In the genomic region with DNA sequence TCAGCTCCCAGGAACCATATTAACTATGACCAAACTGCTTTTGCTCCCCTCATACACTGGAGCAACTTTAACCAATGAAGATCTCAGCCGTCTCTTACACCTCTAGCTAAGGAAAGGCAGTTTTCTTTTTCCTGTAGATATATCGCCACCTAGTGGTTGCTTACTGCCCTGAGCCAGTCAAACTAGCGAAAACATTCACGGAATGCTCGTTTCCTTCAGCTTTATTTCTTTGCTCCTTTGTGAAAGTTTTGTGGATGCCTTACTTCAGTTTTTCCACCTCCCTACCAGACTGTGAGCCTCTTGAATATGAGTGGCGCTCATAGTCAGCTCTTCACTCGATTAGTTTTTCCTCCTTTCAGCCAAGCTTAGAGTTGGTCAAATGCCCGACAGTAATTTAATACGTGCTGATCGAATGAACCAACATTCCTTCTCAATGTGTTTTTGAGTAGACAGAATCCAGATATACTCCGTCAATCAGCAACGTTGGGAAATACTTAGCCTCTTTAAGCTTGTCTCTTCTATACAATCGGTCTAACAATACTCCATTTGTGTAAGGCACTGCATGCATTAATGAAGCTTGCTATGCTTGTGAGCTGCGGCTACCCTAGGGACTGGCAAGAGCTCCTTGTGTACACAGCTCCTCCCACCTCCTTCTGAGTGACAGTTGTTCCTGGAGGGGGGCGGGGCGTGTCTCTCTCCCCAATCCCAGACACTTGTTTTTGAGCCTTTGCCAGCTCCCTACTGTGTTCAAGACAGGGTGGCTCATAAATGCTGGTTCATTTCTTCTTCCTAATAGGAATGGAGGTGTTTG, we compare ENCODE assay signal across 8 mouse cellular contexts. TPM values are rescaled to one million over a fixed set of nuclear protein-coding genes. Genes with fewer than 3 reads are reported as not detected.
A peak's percentile ranks its signal among the peaks of the same experiment; 100 is the strongest.
DNase-seq lines count a peak whose midpoint lies in the region; ATAC-seq and TF ChIP-seq lines count a peak whose summit lies in the region.

No protein-coding gene starts in this region.

- TF ChIP-seq POLR2A in bone marrow macrophage, adult 2 months (IDR thresholded peaks at IDR 0.05; ENCODE audit: borderline replicate concordance, low read depth, low read length): no peak
- 0 out of 2 replicates have a peak, but pooled peaks have one; percentile 14 for TF ChIP-seq POLR2A in heart, adult 2 months (IDR thresholded peaks at IDR 0.05; ENCODE audit: insufficient read depth, low read depth, low read length)
- no peak for TF ChIP-seq POLR2A in kidney, adult 2 months (IDR thresholded peaks at IDR 0.05; ENCODE audit: low read depth, low read length)

- H3K79me2 ChIP-seq in heart, adult 2 months (replicated peaks; ENCODE audit: control insufficient read depth, insufficient read depth, low read length): no peaks in the 10 kb centered on the region

- peak overlapping the region; percentile 59 for H3K4me2 ChIP-seq in embryonic facial prominence, embryonic 15.5 days (replicated peaks)
- peak overlapping the region; percentile 58 for H3K4me2 ChIP-seq in limb, embryonic 11.5 days (ENCODE audit: low read depth, severe bottlenecking)
- peak overlapping the region; percentile 63 for H3K4me2 ChIP-seq in midbrain, embryonic 13.5 days (replicated peaks)

- H3K9ac ChIP-seq in embryonic facial prominence, embryonic 15.5 days: peak overlapping the region; percentile 28; the same call in 1 of the 2 replicates
- peak overlapping the region; percentile 78 for H3K9ac ChIP-seq in heart, adult 2 months (ENCODE audit: low read depth, low read length)
- H3K9ac ChIP-seq in limb, embryonic 11.5 days (ENCODE audit: low read length): peak overlapping the region; percentile 48; the same call in 1 of the 2 replicates
- peak overlapping the region; percentile 44 for H3K9ac ChIP-seq in midbrain, embryonic 13.5 days (replicated peaks)

- H3K27ac ChIP-seq in bone marrow macrophage, adult 2 months (ENCODE audit: insufficient read depth, low read depth, low read length): no peak overlapping the region
- peak overlapping the region; percentile 89 for H3K27ac ChIP-seq in embryonic facial prominence, embryonic 15.5 days (replicated peaks)
- H3K27ac ChIP-seq in heart, adult 2 months: peak overlapping the region; percentile 38; the same call in 1 of the 2 replicates
- H3K27ac ChIP-seq in kidney, adult 2 months (ENCODE audit: insufficient read depth, low read depth, low read length): peak overlapping the region; percentile 36; the same call in 1 of the 2 replicates
- no peak overlapping the region; the same call in 1 of the 2 replicates for H3K27ac ChIP-seq in limb, embryonic 11.5 days (replicated peaks; ENCODE audit: low read depth, low read length)
- peak overlapping the region; percentile 74 for H3K27ac ChIP-seq in midbrain, embryonic 13.5 days

- H3K4me1 ChIP-seq in bone marrow macrophage, adult 2 months (ENCODE audit: control insufficient read depth, insufficient read depth, low read length): no peaks in the 10 kb centered on the region; the same call in 1 of the 2 replicates
- peaks cover 8% of the 10 kb centered on the region for H3K4me1 ChIP-seq in embryonic facial prominence, embryonic 15.5 days
- no peaks in the 10 kb centered on the region for H3K4me1 ChIP-seq in heart, adult 2 months (ENCODE audit: control insufficient read depth, insufficient read depth, low read length)
- H3K4me1 ChIP-seq in kidney, adult 2 months (ENCODE audit: control insufficient read depth, insufficient read depth, low read length): peaks cover 3% of the 10 kb centered on the region; the same call in 1 of the 2 replicates
- H3K4me1 ChIP-seq in limb, embryonic 11.5 days (ENCODE audit: control insufficient read depth, insufficient read depth, low read length): no peaks in the 10 kb centered on the region
- peaks cover 14% of the 10 kb centered on the region; the same call in 1 of the 2 replicates for H3K4me1 ChIP-seq in midbrain, embryonic 13.5 days (replicated peaks)

- H3K36me3 ChIP-seq in embryonic facial prominence, embryonic 15.5 days: no peaks in the 10 kb centered on the region
- H3K36me3 ChIP-seq in heart, adult 2 months (ENCODE audit: control insufficient read depth, insufficient read depth, low read length): no peaks in the 10 kb centered on the region
- H3K36me3 ChIP-seq in kidney, adult 2 months (ENCODE audit: control insufficient read depth, insufficient read depth, low read length): no peaks in the 10 kb centered on the region
- H3K36me3 ChIP-seq in limb, embryonic 11.5 days (ENCODE audit: control insufficient read depth, insufficient read depth, low read length): no peaks in the 10 kb centered on the region
- no peaks in the 10 kb centered on the region for H3K36me3 ChIP-seq in midbrain, embryonic 13.5 days

- H3K4me3 ChIP-seq in bone marrow macrophage, adult 2 months (ENCODE audit: insufficient read depth, low read length): peak overlapping the region; percentile 52
- H3K4me3 ChIP-seq in embryonic facial prominence, embryonic 15.5 days (replicated peaks): peak overlapping the region; percentile 47
- H3K4me3 ChIP-seq in heart, adult 2 months: peak overlapping the region; percentile 50
- peak overlapping the region; percentile 38 for H3K4me3 ChIP-seq in kidney, adult 2 months (ENCODE audit: insufficient read depth, low read depth, low read length)
- H3K4me3 ChIP-seq in limb, embryonic 11.5 days (ENCODE audit: low read depth, low read length): peak overlapping the region; percentile 37
- H3K4me3 ChIP-seq in midbrain, embryonic 13.5 days (replicated peaks): peak overlapping the region; percentile 46

- WGBS in embryonic facial prominence, embryonic 15.5 days: under 1% methylated on average over 16 of the region's 16 CpGs
- under 1% methylated on average over 16 of the region's 16 CpGs for WGBS in heart, adult 2 months
- under 1% methylated on average over 16 of the region's 16 CpGs for WGBS in kidney, adult 2 months
- WGBS in limb, embryonic 11.5 days: under 1% methylated on average over 16 of the region's 16 CpGs
- under 1% methylated on average over 16 of the region's 16 CpGs for WGBS in midbrain, embryonic 13.5 days

- no peaks in the 10 kb centered on the region for H3K9me3 ChIP-seq in embryonic facial prominence, embryonic 15.5 days (replicated peaks)
- no peaks in the 10 kb centered on the region for H3K9me3 ChIP-seq in limb, embryonic 11.5 days (ENCODE audit: control insufficient read depth, low read length)
- H3K9me3 ChIP-seq in midbrain, embryonic 13.5 days: no peaks in the 10 kb centered on the region

- no peak for TF ChIP-seq CTCF in bone marrow macrophage, adult 2 months (IDR thresholded peaks at IDR 0.05; ENCODE audit: low read depth, low read length)
- TF ChIP-seq CTCF in heart, adult 2 months (IDR thresholded peaks at IDR 0.05): peak; percentile 94
- peak; percentile 39 for TF ChIP-seq CTCF in kidney, adult 2 months (conservative IDR thresholded peaks at IDR 0.05; ENCODE audit: insufficient read depth, insufficient read length, low read depth, low read length)

- no peak for TF ChIP-seq EP300 in heart, adult 2 months (IDR thresholded peaks at IDR 0.05; ENCODE audit: insufficient read depth, low read depth, low read length)

- intact Hi-C loops in heart, adult 2 months (cut with DNase I): loop anchor here (2.0 to 10.0 kb wide), 5 partner anchors 65 to 798 kb away; a partner anchor contains a TSS

- peak; percentile 67 for DNase-seq in CD4-positive helper T cell, adult 2 months (ENCODE audit: low read depth, low spot score)
- peak; percentile 77 to 78 for DNase-seq in heart, adult 2 months
- DNase-seq in kidney, adult 2 months: peak; percentile 87
- peak; percentile 83 for DNase-seq in limb, embryonic 11.5 days (ENCODE audit: low spot score)
- peak; percentile 6 for DNase-seq in spleen, adult 12 weeks (ENCODE audit: low spot score)

- no peaks in the 10 kb centered on the region for H3K27me3 ChIP-seq in embryonic facial prominence, embryonic 15.5 days
- H3K27me3 ChIP-seq in heart, adult 2 months (ENCODE audit: control insufficient read depth, insufficient read depth, low read length): no peaks in the 10 kb centered on the region; the same call in 1 of the 2 replicates
- no peaks in the 10 kb centered on the region for H3K27me3 ChIP-seq in kidney, adult 2 months (replicated peaks; ENCODE audit: control insufficient read depth, insufficient read depth, low read length)
- no peaks in the 10 kb centered on the region for H3K27me3 ChIP-seq in limb, embryonic 11.5 days (ENCODE audit: control insufficient read depth, insufficient read depth, low read length)
- H3K27me3 ChIP-seq in midbrain, embryonic 13.5 days: no peaks in the 10 kb centered on the region

- peak; percentile 88 for ATAC-seq in embryonic facial prominence, embryonic 15.5 days (ENCODE audit: insufficient number of reproducible peaks, low FRiP score, low TSS enrichment, low read depth)
- peak; percentile 91 for ATAC-seq in limb, embryonic 11.5 days (ENCODE audit: insufficient number of reproducible peaks, low FRiP score, low TSS enrichment, low read depth)
- peak; percentile 97 for ATAC-seq in midbrain, embryonic 13.5 days

RNA-seq across cellular contexts. Expression of a gene that starts 36.6 kb away (rescaled TPM):
- not detected in 2 replicates for polyA plus RNA-seq in bone marrow macrophage, adult 2 months (2012; ENCODE audit: insufficient read depth, insufficient read length, missing spikeins)
- polyA plus RNA-seq in embryonic facial prominence, embryonic 15.5 days (2015; fragmentation: Nextera tagmentation; extraction: Ambion mirVana): 0.23 TPM in 1 of 2 replicates, not detected in the other
- not detected for total RNA-seq in heart, adult 2 months (2021)
- polyA plus RNA-seq in heart, adult 2 months (2012; rRNA removed): not detected in 2 replicates
- polyA plus RNA-seq in kidney, adult 2 months (2012; rRNA removed): not detected in 2 replicates
- polyA plus RNA-seq in limb, embryonic 11.5 days (2014; fragmentation: Nextera tagmentation; extraction: Ambion mirVana): not detected in 2 replicates
- 0.55 and 0.66 TPM in 2 replicates for polyA plus RNA-seq in midbrain, embryonic 13.5 days (2015; fragmentation: Nextera tagmentation; extraction: Ambion mirVana)

RNA-seq across cellular contexts. Expression of a gene that starts 53.3 kb away (rescaled TPM):
- not detected in 2 replicates for polyA plus RNA-seq in bone marrow macrophage, adult 2 months (2012; ENCODE audit: insufficient read depth, insufficient read length, missing spikeins)
- polyA plus RNA-seq in embryonic facial prominence, embryonic 15.5 days (2015; fragmentation: Nextera tagmentation; extraction: Ambion mirVana): 2.1 and 3.8 TPM in 2 replicates
- total RNA-seq in heart, adult 2 months (2021): 1 to 10 TPM; 2.1 to 2.7 TPM
- 0.70 and 1.4 TPM in 2 replicates for polyA plus RNA-seq in heart, adult 2 months (2012; rRNA removed)
- polyA plus RNA-seq in kidney, adult 2 months (2012; rRNA removed): 1.2 and 1.5 TPM in 2 replicates
- 3.3 and 3.8 TPM in 2 replicates for polyA plus RNA-seq in limb, embryonic 11.5 days (2014; fragmentation: Nextera tagmentation; extraction: Ambion mirVana)
- polyA plus RNA-seq in midbrain, embryonic 13.5 days (2015; fragmentation: Nextera tagmentation; extraction: Ambion mirVana): 10.7 and 13.4 TPM in 2 replicates

RNA-seq across cellular contexts. Expression of a gene that starts 55.3 kb away (rescaled TPM):
- polyA plus RNA-seq in bone marrow macrophage, adult 2 months (2012; ENCODE audit: insufficient read depth, insufficient read length, missing spikeins): 69.5 and 73.7 TPM in 2 replicates
- polyA plus RNA-seq in embryonic facial prominence, embryonic 15.5 days (2015; fragmentation: Nextera tagmentation; extraction: Ambion mirVana): 342 and 372 TPM in 2 replicates
- total RNA-seq in heart, adult 2 months (2021): 100 to 1,000 TPM; 284 to 336 TPM
- polyA plus RNA-seq in heart, adult 2 months (2012; rRNA removed): 186 and 235 TPM in 2 replicates
- 116 and 186 TPM in 2 replicates for polyA plus RNA-seq in kidney, adult 2 months (2012; rRNA removed)
- 635 and 732 TPM in 2 replicates for polyA plus RNA-seq in limb, embryonic 11.5 days (2014; fragmentation: Nextera tagmentation; extraction: Ambion mirVana)
- 211 and 220 TPM in 2 replicates for polyA plus RNA-seq in midbrain, embryonic 13.5 days (2015; fragmentation: Nextera tagmentation; extraction: Ambion mirVana)

Comparison
In these comparisons a context has a peak if more than half of its experiments do, and no peak if none do; other contexts are left out.
1. DNase-seq: peak in every context shown above with its lines; median percentile 87 in kidney, adult 2 months; 83 in limb, embryonic 11.5 days; 78 in heart, adult 2 months; 67 in CD4-positive helper T cell, adult 2 months; 6 in spleen, adult 12 weeks.
2. H3K27ac ChIP-seq: peak in embryonic facial prominence, embryonic 15.5 days (single experiment), heart, adult 2 months (single experiment), kidney, adult 2 months (single experiment) and midbrain, embryonic 13.5 days (single experiment); none in bone marrow macrophage, adult 2 months (single experiment) and limb, embryonic 11.5 days (single experiment).
3. H3K9ac ChIP-seq: peak in every context shown above with its lines; median percentile 78 in heart, adult 2 months; 48 in limb, embryonic 11.5 days; 44 in midbrain, embryonic 13.5 days; 28 in embryonic facial prominence, embryonic 15.5 days.
4. Peak in every context shown above with its lines, with median percentiles within 50 percentile points of each other: H3K4me3 ChIP-seq, ATAC-seq and H3K4me2 ChIP-seq.